Mouse (Mus musculus): ENCODE results near the gene Pclo. TPM values are rescaled to one million over a fixed set of nuclear protein-coding genes. Genes with fewer than 3 reads are reported as not detected.
"Not testable (repeated sequence)": the region's sequence is repeated elsewhere in the genome, so short reads cannot be mapped to it uniquely, and the experiment has no call there.

Gene Pclo
- under 1 TPM; 0.25 to 0.39 TPM for total RNA-seq (2021)
- long read RNA-seq, experiment 1, result 0 reads
- long read RNA-seq, experiment 2, result 0 reads

DNA sequence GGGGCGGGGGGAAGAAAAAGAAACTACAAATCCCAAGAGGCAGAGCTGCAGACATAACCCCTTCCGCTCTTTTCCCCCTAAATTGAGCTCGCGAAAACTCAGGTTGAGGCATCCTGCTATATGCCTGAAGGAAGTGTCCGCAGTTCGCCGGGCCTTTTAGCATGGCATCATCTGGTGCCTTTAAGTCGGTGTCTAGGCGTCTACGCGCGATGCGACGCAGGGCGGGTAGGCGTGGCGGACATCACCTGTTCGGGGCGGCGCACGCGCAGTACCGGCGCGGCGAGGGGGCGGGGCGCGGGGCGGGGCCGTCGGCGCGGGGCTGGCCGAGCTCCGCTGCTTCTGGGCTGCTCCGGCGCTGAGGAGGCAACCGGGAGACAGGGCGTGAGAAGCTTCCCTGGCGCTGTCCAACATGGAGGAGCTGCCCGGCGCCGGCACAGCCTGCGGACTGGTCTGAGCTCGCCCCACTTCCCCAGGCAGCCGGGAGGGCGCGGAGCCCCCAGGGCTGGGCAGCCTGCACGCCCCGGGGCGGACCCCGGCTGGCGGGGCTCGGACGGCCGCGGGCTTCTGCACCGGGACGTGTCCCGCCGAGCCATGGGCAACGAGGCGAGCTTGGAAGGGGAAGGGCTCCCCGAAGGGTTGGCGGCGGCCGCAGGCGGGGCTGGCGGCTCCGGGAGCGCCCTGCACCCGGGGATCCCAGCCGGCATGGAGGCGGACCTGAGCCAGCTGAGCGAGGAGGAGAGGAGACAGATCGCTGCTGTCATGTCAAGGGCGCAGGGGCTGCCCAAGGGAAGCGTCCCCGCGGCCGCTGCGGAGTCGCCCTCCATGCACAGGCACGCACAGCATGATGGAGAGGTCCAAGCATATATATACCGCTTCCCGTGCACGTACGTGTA is at the start of gene Pclo:
TSS of gene Pclo (plus strand) at position 288 of the 893 bp plus-strand sequence.
- peak; percentile 41 to 55 for DNase-seq

DNA sequence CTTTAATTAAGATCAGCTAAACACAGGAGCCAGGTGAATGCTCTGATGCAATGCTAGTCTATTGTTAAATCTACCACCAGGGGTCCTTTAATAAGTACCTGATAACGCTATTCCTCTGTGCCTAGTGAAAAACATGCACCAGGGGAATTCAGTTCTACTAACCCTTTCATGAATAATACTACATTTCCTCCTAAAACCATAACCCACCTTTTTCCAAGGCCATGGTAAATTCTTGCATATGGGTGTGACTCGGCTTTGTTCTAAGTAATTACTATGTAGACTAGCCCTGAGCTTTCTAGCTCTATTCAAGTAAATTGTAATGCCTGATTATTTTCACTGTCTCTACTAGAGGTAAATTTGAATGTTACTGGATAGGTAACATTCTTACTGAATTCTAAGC is 20.3 kb upstream of the Pclo start:
- not testable (repeated sequence) for DNase-seq

DNA sequence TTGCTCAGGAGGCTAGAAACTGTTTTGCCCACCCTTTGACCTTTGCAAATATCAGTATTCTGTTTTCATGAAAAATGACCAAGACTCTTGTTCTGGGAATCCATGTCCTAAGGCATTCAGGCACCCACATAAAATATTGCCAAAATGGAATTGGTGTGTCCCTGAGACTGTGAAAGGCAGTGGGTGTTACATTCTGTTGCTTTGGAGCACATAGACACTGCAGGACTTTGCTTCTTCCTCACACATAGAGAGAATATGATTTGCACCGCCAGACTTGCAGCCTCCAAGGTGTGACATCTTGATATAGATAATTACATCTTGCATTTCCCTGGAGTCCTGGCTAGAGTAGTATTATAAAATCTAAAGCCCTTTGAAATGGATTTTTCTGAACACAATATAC is 6.2 kb upstream of the Pclo start:
- no peak for DNase-seq

DNA sequence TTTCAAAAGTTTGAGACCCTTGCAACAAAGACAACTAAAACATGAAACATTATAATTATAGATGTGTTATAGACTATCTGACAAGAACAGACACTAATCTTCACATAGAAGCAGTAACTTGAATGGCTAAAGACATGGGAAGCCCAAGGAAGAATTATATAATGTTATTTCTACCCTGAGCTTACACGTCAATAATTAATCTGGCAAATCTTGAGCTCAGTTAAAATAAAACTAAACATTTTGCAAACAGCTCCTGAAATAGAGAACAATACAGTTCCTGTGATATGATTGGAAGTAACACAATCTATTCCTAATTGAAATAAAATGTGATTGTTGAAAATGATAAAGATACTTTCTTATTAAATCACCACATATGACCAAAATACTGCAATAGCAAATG is 5.1 kb upstream of the Pclo start:
- DNase-seq, result no peak

DNA sequence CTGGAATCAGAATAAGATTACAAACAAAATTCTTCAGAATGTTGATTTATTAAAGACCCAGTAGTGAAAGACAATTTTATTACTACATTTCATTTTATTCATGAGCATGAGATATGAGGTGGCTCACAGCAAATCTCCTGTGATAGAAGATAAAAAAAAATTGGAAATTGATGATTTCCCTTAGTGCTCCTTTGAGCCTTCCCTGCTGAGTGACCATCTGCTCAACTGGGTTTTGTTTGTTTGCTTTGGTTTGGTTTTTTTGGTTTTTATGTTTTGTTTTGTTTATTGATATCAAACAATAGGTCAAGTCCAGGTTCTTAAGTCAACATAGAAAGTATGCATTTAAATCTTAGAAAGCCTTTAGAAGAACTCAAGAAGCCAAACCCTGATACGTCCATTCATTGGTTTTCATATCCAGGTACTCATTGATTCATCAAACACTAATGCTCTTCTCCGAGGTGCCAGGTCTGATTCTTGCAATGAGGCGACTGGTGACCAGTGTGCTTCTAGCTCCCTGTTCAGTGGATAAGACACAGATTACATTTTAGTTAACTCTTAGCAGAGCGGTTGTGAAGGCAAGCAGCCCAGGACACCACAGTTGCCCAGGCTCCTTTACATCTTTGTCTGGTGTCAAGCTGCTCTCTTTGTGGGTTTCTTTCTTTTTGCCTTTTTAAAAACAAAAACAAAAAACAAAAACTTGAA is 3.6 kb downstream of the Pclo start:
- DNase-seq, result no peak

DNA sequence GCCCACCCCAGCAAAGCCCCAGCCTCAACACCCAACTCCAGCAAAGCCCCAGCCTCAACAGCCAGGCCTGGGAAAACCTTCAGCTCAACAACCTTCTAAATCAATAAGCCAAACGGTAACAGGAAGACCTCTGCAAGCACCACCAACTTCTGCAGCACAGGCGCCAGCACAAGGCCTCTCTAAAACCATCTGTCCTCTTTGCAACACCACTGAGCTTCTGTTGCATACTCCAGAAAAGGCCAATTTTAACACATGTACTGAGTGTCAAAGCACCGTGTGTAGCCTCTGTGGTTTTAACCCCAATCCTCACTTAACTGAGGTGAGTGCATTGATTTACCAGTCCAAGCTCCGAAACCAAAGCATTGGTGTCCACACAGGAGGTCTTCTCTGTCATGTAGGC is 7.3 kb downstream of the Pclo start:
- no peak for DNase-seq

DNA sequence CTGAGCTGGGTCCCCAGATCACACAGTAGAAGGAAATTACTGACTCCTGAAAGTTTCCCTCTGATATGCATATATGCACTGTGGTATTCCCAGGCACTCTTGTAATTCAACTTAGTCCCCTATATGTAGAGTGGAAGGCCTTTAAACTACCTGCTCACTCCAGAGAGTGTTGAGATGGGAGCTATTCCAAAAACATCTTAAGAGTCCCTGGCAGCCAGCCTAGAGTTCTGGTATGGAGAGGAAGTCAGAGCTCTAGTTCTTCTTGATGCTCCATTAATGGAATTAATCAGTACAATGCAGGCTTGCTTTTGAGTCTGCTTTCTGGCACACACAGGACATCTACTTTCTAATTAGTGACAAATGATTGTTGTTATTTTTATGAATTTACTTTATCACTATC is 11.3 kb downstream of the Pclo start:
- no peak for DNase-seq

DNA sequence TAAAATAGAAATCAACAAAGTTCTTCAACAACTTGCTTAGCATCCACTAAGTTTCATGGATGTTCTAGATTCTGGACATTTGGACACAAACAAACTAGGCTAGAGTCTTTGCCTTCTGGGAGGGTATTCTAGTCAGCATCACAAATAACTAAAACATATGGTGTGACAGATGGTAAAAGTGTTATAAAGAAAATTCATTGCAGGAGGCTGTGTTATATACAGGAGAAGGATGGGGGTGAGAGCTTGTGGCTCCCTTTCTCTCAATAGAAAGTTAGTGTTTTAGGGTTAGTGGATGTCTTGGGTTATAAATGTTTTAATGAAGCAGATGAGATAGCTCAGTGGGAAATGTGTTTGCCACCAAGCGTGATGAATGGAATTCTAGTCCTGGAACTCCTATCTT is 13.1 kb downstream of the Pclo start:
- DNase-seq, result no peak

DNA sequence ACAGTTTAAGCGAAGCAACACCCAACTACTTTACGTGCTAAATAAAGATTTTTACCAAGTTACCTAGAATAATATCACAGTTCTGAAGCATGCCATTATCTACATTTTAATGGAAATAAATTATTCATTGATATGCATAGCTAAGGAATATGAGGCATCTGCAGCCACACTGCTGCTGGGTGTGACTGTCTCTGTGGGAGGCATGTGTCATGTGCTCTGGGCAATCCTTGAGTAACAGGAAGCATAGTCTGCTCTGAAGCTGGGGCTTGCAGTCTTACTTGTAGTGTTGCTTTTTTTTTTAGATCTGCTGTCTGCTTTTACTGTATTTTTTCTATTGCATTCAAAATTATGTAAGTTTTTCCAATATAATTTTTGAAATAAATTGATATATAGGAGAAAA is 17.2 kb downstream of the Pclo start:
- DNase-seq, result no peak

DNA sequence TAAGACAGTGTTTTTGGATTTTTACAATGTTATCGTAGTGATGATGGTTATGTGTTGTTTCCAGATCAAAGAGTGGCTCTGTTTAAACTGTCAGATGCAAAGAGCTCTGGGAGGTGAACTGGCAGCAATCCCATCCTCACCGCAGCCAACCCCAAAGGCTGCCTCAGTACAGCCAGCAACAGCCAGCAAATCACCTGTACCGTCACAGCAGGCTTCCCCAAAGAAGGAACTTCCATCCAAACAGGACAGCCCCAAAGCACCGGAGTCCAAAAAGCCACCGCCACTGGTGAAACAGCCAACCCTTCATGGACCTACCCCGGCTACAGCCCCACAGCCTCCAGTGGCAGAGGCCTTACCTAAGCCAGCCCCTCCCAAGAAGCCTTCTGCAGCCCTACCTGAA is 24.6 kb downstream of the Pclo start:
- no peak for DNase-seq

DNA sequence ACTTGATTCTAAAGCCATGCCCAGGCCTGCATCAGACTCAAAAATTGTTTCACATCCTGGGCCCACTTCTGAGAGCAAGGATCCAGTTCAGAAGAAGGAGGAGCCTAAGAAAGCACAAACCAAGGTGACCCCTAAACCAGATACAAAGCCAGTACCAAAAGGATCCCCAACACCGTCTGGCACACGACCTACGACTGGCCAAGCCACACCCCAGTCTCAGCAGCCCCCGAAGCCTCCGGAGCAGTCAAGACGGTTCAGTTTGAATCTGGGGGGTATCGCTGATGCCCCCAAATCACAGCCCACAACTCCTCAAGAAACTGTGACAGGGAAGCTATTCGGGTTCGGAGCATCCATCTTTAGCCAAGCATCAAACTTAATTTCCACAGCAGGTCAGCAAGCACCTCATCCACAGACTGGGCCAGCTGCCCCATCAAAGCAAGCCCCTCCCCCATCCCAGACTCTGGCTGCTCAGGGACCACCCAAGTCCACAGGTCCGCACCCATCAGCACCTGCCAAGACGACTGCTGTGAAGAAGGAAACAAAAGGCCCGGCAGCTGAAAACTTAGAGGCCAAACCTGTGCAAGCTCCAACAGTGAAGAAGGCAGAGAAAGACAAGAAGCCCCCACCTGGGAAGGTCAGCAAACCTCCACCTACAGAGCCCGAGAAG is 25.4 kb downstream of the Pclo start:
- DNase-seq, result no peak

DNA sequence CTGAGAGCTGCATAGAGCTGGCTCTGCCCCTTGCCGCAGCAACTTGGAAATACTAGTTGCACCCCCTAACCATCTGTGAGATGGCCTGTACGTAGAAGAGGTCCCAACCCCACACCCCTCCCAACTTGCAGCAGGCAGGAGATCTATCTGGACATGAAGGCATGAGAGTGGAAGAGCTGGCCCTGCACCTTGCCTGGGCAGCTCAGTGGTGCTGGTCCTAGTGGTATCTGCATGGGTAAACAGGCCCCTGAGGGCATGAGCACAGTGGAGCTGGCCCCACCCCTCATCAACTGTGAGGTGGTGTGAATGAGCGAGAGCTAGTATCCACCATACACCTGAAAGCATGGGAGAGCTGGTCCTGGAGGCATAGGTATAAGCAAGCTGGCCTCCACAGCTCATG is 60.9 kb downstream of the Pclo start:
- DNase-seq, result no peak

DNA sequence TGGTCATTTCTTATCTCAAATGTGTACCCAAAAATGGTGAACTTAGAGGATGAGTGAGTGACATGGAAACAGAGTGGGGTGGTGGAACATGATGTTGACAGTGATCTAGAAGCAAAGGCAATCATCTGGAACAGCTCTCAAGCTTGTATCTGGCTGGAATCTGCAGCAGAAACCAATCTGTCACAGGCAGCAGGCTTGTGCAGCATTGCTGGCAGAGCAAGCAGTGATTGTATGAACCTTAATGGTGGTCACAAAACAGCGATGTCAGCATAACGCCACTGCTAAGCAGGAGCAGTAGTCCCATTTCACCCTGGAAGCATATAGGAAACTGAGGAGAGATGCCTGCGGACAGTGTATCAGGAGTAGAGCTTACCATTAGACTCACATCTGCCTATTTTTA is 76.8 kb downstream of the Pclo start:
- DNase-seq, result no peak

DNA sequence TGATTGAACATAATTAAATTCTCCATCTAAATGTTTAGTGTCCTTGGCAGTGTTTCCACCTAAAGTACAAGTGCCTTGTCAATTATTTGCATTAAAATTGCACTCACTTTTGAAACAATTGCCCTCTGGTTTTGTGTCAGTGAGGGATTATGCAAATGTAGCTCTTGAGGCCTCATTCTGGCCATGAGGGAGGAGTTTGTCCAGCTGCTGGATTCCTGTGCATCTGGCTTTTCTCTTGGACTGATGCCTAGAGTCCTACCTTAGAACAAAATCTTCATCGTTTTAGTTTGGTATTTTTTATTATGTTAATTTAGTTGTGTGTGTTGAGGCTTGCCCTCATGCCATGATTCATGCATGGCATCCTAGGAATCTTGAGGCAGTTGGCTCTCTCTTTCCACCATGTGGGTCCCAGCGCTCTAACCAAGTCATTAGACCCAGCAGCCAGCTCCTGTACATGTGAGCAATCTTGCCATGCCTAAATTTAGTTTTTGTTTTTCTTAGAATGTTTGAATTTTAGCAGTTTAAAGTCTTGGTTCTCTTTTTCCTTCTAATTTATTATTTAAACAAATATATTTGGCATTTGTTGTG is 80.8 kb downstream of the Pclo start:
- no peak for DNase-seq

DNA sequence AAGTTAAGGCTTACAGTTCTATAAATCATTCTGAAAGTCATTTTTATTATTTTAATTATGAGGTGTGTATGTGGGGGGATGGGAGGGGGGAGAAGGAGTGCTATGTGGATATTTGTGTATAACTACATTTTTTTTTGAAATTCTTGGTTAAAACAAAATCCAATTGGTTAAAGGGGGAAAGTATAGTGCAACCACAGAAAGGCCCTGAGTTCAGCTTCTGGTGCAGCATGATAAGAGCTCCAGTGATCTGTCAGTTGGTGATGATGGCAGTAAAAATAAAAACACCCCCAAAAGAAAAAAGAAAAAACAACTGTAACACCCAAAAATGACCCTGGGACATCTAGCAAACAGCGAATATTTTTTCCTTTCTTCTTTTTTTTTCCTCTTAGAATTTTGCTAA is 93.6 kb downstream of the Pclo start:
- DNase-seq, result no peak

DNA sequence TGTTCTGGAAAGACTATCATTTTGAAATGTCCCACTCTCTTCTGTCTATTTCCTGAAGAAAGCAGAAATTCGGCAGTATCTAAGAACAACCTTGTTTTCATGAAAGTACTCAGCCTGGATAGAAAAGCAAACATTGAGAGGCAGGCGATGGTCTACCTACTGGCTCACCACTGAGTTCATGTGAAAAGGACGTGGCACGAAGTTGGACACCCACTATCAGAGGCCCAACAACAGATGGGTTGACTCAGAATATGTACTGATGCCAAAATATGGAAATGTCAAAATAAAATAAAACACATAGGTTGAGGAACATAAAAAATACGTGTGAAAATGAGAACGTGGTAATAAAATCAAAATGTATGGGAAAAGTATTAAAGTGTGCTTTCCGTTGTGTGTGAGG is 106.4 kb downstream of the Pclo start:
- no peak for DNase-seq

DNA sequence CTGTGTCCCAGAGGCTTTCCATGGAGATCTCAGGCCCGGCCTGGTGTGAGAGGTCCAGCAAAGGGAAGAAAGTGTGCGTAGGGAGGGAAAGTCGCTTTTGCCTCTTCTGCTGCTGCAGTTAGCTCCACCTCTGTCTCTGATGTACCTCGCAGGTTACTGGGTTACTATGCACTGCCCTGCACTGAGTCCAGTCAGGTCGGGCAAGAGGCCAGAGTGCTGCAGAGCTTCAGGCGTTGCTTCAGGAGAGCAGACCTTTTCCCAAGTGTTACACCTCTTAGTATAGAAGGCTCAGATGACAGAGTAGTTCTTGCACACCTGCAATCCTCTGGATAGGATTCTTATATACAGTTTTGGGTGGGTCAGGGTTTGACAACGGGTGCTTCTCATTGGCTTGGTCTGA is 108.6 kb downstream of the Pclo start:
- DNase-seq, result no peak

DNA sequence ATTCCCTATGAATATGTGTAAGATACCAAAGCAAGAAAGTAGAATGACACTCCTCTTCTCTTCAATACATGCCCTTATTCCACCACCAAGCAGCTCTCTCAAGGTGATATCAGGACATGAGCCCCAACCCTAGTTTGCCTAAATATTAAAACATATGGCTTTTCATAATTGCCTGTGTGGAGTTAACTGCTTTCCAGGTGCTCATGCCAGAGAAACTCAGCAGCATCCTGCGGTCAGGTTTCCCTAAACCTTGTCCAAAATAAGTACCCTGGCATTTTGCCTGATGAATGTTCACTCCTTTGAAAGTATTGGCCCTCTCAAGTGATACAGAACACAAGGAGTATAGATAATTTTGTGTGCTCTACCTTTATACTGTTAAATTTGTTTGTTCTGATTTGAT is 126.5 kb downstream of the Pclo start:
- no peak for DNase-seq

DNA sequence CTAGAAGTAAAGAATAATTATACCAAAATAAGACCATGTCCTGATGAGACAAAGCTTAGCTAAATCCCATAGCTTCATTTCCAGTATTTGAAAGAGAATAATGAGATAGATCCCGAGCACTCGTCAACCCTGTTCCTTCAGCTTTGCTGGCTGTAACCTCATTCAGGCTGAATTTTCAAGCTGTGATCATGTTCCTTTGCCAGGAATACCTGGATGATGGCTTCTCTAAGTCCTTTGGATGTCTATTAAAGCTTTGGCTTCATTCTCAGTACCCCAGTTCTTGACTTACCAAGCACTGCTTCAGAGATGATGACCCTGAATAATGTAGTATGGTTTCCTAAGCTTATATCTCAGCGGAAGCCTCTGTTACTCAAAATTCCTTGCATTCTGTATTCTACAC is 131.1 kb downstream of the Pclo start:
- DNase-seq, result no peak

DNA sequence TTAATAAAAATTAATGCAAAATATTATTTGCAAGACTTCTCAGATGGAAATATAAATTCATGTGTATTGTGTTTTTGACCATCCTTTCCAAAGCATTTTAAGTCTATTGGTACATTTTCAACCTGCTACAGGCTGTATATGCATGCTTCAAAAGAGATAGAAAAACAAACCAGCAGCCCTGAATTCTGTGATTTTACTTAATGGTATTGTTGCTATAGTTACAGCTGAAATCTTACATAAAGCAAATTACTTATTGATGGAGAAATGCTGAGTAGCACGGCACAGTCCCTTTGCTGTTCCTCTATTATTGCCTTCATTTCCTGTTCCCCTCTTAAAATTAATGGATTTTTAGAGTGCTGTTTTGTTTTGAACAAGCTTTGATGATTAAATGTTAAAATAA is 145.9 kb downstream of the Pclo start:
- no peak for DNase-seq

DNA sequence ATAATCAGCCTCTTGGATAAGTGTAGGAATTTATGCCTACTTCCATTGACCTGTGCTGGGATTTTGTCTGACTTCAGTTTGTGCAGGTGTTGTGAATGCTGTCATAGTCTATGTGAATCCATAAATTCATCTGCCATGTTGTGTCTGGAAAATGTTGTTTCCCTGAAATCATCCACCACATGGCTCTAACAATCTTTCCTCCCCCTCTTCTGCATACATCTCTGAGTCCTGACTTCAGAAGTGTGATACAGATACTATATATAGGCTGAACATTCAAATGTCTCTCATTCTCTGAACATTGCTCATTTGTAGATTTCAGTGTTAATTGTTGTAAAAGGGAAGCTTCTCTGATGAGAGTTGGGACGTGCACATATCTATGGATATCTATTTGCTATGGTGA is 147.5 kb downstream of the Pclo start:
- DNase-seq, result no peak

DNA sequence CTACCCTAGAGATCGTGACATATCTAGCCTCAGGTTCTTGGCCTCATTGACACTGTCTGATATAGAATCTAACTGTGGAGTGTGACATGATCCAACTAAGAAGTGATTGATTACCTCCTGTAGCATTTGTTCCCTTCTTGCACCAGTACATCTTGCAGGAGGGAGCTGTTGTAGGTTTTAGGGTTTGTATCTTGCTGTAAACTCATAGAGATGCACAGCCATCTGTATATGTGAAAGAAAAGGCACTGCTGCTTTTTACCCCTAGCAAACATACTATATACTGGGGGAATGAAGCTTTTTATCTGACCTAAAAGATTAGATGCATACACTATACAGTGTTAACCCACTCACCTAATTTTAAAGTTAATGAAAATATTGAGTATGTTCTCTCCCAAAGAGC is 147.9 kb downstream of the Pclo start:
- no peak for DNase-seq

DNA sequence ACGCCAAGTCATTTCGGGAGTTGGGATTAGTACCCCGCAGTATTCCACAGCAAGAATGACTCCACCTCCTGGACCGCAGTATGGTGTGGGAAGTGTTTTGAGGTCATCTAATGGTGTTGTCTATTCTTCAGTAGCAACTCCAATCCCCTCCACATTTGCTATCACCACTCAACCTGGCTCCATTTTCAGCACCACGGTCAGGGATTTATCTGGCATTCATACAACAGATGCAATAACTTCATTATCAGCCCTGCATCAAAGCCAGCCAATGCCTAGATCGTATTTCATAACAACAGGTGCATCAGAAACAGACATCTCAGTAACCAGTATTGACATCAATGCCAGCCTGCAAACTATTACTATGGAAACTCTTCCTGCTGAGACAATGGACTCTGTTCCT is 165.7 kb downstream of the Pclo start:
- DNase-seq, result no peak
